Mouse (Mus musculus) frontal cortex, postnatal 25 days (tissue): ENCODE measurements around the gene Got1.

Experiments
- DNase-seq, 2 experiments: peaks; one replicate each; pipeline ENCODE4 v3.0.0; 2022; ENCODE audit warnings: low spot score in 2 of 2

Got1 gene

GRCm38 (mm10) chr19:43524187-43525103, at the start of gene Got1:
Gene Got1 (minus strand): TSS chr19:43524605.
- DNase-seq = peak; percentile 88 to 93

GRCm38 (mm10) chr19:43570831-43571790, 46.7 kb upstream of the Got1 start:
- peak; percentile 28 to 41 for DNase-seq

DNA sequence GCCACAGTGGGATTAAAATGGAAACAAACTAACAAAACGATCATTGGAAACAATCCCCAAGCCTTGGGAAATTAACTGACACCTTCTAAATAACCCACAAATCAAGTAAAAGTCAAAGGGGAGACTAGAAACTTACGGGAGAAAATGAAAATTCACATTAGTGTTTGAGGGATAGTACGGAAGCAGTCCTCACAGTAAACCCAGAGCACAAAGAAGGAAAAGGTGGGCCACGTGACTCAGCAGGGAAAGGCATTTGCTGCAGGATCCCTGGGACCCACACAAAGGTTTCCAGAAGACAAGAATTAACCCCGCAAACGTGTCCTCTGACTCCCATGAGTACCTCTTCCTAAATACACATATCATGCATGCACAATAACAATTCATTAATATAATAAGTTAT, 44.7 kb upstream of the Got1 start:
- DNase-seq = no peak

- no peak for DNase-seq
Measured at GRCm38 (mm10) chr19:43568298-43568697, 43.9 kb upstream of the Got1 start.

DNA sequence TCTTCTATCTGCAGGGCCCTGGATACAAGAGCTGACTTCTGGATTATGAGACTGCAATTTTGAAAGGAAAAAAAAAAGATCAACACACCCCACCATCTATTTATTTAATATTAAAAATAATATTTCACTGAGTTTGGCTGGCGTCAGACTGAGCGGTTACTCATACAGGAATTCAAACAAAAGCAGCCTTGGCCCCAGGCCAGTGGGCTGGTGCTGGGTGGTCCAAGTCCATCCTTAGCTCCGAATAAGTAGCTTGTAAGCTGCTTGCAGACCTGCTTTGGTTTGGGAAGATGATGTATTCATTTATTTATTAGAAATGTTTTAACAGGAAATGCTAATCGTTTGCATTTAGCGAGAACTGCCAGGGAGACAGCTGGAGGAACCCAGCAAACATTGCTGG, 38.8 kb upstream of the Got1 start:
- no peak for DNase-seq

DNA sequence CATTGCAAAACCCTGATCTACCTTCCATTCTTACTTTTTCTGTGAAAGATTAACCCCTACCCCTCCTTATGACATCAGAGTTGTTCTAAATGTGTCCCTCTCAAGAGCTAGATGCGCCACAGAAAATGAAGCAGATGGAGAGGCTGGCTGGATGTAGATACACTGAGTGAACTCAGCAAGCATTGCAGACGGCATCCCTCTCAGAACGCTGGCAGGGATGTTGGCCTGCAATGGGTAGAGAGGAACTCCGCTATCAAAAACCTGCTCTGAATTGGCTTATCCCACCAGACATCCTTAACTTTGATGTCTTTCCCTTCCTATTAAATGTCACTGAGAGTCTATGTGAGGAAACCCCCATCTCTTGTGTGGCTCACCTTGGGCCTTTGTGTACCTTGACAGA, 37.4 kb upstream of the Got1 start:
- no peak for DNase-seq

DNA sequence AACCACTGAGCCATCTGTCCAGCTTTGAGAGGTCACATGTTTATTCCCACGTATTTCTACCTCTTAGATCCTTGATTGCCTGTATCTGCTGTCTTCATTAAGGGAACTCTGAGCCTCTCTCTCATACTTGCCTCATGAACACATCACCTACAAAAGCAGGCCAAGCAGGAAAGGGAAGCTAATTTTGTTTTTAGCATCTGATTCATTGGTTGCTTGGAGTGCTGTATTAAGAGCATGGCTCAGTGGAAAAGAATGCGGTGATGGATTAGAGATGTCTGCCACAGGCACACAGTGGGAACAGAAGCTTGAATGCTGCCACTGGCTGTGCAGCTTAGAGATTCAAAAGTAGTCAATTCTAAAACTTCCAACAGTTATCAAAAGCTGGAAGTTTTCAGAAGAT, 35.8 kb upstream of the Got1 start:
- no peak for DNase-seq

GRCm38 (mm10) chr19:43551493-43551890, 27.1 kb upstream of the Got1 start:
- no peak for DNase-seq

DNA sequence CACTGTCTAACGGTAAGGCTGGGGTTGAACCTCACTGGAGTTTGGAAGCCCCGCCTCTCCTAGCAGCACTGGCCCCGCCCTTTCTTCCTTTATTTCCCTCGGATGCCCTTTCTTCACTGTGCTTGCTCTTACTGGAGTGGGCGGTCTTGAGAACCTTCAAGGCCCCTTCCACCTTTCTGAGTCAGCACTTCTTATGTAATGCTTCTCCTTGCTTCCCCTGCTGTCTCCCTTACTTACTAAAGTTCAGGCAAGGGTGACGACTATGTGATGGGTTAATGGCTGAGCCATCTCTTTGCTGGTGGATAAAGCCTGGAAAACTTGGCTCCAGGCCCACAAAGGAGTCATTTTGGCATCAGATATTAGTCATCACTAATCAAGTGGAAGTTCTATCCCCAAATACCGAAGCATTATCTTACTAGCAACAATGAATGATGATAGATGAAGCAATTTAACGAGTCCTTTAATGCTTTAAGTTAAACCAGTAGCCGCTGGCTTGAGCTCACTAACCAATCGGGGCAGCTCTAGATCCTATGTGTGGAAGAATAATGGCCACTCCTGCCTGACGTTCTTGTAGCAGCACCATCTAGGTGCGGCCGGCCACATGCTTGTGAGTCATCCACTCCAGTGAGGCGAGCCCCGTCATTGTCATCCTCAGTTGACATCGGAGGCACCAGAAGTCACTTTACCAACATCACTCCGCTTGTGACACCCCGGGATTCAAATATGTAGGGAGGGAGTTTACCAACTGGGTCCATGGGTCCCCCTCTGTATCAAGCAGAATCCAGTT, 26.5 kb upstream of the Got1 start:
- no peak for DNase-seq

DNA sequence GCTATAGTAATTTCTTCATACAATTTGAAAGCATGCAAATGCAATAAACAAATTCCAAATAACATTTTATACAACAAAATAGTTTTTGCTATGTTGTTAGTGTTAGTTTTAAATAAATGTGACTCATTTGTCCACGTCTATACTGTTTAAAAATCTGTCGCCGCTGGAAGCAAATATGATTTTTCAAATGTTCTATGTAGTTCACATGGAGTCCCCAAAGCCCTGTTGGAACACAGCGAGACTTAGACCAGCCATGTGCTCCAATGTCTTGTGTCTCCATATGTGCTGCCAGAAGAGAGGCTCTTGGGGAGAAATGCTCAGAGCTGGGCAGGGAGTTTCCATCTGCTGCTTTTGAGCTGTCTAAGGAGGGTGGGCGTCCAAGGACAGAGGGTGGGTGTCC, 23.7 kb upstream of the Got1 start:
- no peak for DNase-seq

- DNase-seq = no peak
Measured at GRCm38 (mm10) chr19:43546337-43547117, 22.1 kb upstream of the Got1 start.

GRCm38 (mm10) chr19:43535372-43535771, 11.0 kb upstream of the Got1 start:
- DNase-seq = no peak

- no peak for DNase-seq
Measured at GRCm38 (mm10) chr19:43530921-43531320, 6.5 kb upstream of the Got1 start.

GRCm38 (mm10) chr19:43530197-43530770, 5.9 kb upstream of the Got1 start:
- peak; percentile 33 to 61 for DNase-seq

GRCm38 (mm10) chr19:43528056-43528587, 3.7 kb upstream of the Got1 start:
- no peak for DNase-seq

DNA sequence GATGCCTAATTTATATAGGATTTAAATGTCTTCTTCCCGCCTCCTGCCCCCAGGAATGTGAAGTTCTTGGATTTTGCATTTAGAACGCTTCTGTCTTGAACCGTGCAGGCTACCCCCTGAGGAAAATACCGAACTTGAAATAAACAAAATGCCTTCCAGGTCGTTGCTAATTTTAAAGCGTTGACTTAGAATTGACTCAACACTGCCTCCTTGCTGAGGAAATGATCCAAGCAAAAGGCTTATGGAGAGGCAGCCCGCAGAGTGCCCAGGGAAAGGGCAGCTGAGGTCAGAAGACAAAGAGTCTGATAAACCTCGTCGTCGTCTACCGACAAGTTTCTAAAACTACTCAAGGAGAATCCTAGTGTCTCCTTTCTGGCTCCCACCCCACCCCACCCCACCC, 2.7 kb upstream of the Got1 start:
- no peak for DNase-seq

DNA sequence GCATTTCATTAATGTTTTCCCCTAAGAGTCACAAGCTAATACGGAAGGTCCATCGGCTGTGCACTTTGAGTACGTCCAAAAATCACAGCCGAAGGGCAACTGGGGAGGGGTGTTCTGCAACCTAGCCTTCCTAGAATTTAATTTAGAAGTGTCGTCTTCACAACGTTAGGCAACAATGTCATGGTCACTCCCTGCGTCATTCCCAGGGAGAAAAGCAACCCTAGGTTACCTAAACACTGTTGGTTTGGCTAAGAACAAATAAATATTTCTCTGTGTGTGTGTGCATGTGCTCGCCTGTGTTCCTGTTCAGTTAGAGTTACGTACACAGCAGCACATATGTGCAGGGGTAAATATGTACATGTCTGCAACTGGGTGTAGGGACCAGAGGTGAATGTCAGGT, 1.6 kb upstream of the Got1 start:
- DNase-seq = no peak

DNA sequence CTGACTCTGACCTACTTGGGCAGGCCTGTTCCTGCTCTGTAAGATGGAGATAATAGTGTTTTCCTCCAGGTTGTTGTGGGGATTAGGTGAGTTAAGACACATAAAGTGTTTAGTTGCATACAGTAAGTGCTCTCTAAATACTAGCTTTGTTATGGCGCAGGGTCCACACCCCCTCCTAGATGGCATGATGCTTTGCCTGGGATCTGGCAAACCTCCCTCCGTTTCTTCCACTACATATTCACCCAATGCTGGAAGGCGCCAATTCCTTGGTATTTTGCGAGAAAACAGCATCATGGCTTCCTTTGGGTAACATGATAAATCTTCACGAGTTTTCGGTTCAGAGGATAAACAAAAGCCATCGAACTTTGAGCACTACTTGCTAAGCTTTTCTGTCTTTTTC, 1.2 kb upstream of the Got1 start:
- DNase-seq = no peak

GRCm38 (mm10) chr19:43525104-43525482, 688 bp upstream of the Got1 start:
- no peak for DNase-seq

DNA sequence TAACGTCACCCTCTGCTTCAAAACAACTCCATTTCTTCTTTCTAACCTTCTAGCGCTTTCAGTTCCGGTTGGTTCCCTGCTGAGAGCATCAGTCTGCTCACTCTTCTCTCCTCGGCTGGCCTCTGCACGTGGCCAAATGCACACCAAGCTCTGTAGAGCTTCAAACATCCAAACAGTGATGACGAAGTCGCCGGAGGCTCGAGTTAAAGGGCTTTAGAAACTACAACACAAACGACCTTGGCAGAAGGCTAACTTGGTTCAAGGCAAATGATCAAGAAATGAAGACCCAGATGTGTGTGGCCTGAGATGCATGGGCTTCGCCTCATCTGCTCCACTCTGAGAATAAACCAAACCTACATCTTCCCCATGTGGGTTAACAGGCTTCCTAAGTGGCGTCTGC, 854 bp downstream of the Got1 start:
- peak; percentile 22 to 37 for DNase-seq
